Mouse (Mus musculus): ENCODE results near the gene Pkd1l2.

Pkd1l2 gene

GRCm38 (mm10) chr8:117085521-117085920, 3.3 kb upstream of the Pkd1l2 start:
- DNase-seq (ENCODE audit: low read depth, low spot score): no peak

- DNase-seq (ENCODE audit: low read depth, low spot score): no peak
These were observed 804 bp upstream of the Pkd1l2 start for GRCm38 (mm10) chr8:117082947-117083559.

- no peak for DNase-seq (ENCODE audit: low read depth, low spot score)
These were observed 2.6 kb downstream of the Pkd1l2 start for GRCm38 (mm10) chr8:117079652-117080051.

- no peak for DNase-seq (ENCODE audit: low read depth, low spot score)
These were observed 3.8 kb downstream of the Pkd1l2 start for GRCm38 (mm10) chr8:117078367-117078926.

- DNase-seq (ENCODE audit: low read depth, low spot score): peak; percentile 58
These were observed 7.7 kb downstream of the Pkd1l2 start for GRCm38 (mm10) chr8:117074350-117075182.

- DNase-seq (ENCODE audit: low read depth, low spot score): peak; percentile 43
These were observed 12.5 kb downstream of the Pkd1l2 start for GRCm38 (mm10) chr8:117069708-117070107.

GRCm38 (mm10) chr8:117068294-117068693, 14.0 kb downstream of the Pkd1l2 start:
- no peak for DNase-seq (ENCODE audit: low read depth, low spot score)

GRCm38 (mm10) chr8:117067396-117067795, 14.9 kb downstream of the Pkd1l2 start:
- DNase-seq (ENCODE audit: low read depth, low spot score): no peak

GRCm38 (mm10) chr8:117066955-117067354, 15.3 kb downstream of the Pkd1l2 start:
- DNase-seq (ENCODE audit: low read depth, low spot score): no peak

- no peak for DNase-seq (ENCODE audit: low read depth, low spot score)
These were observed 20.9 kb downstream of the Pkd1l2 start for GRCm38 (mm10) chr8:117061180-117061880.

- DNase-seq (ENCODE audit: low read depth, low spot score): no peak
These were observed 21.9 kb downstream of the Pkd1l2 start for GRCm38 (mm10) chr8:117060306-117060705.

- DNase-seq (ENCODE audit: low read depth, low spot score): no peak
These were observed 23.2 kb downstream of the Pkd1l2 start for GRCm38 (mm10) chr8:117059021-117059420.

- DNase-seq (ENCODE audit: low read depth, low spot score): peak; percentile 47
These were observed 27.2 kb downstream of the Pkd1l2 start for GRCm38 (mm10) chr8:117055097-117055496.

- DNase-seq (ENCODE audit: low read depth, low spot score): no peak
These were observed 28.1 kb downstream of the Pkd1l2 start for GRCm38 (mm10) chr8:117054146-117054545.

GRCm38 (mm10) chr8:117053135-117054079, 28.8 kb downstream of the Pkd1l2 start:
- peak; percentile 81 for DNase-seq (ENCODE audit: low read depth, low spot score)

- DNase-seq (ENCODE audit: low read depth, low spot score): peak; percentile 31
These were observed 30.9 kb downstream of the Pkd1l2 start for GRCm38 (mm10) chr8:117051316-117051715.

GRCm38 (mm10) chr8:117050763-117051162, 31.5 kb downstream of the Pkd1l2 start:
- DNase-seq (ENCODE audit: low read depth, low spot score): no peak

- DNase-seq (ENCODE audit: low read depth, low spot score): no peak
These were observed 32.8 kb downstream of the Pkd1l2 start for GRCm38 (mm10) chr8:117049444-117049843.

GRCm38 (mm10) chr8:117043584-117043983, 38.7 kb downstream of the Pkd1l2 start:
- DNase-seq (ENCODE audit: low read depth, low spot score): no peak

- no peak for DNase-seq (ENCODE audit: low read depth, low spot score)
These were observed 42.4 kb downstream of the Pkd1l2 start for GRCm38 (mm10) chr8:117039843-117040242.

- no peak for DNase-seq (ENCODE audit: low read depth, low spot score)
These were observed 44.8 kb downstream of the Pkd1l2 start for GRCm38 (mm10) chr8:117037374-117037935.

All from A20 (cell line).